Mouse (Mus musculus): ENCODE measurements at regions not wholly inside any gene's neighbourhood (a gene's known extent, or its start where the extent isn't known, plus 50 kb on each side); places are given as distances from the start of the nearest gene placed in this dataset.

DNA sequence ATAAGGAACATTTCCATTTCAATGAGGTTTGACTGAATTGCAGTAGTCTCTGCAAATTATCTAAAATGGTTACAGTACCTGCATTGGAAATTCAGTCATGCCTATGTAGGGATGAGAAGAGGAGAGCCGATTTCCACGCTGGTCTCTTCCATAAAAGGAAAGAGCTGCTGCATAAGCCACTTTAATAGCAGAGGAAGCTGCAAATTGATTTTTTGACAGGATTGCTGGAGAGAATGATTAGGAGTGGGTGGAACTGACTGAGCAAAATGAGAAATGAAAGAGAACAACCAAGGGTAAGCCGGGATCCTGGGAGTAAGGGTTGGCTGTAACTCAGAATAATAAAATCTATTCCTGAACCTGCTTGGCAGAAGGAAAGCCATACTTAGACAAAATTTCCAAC lies 65.4 kb downstream of the Rgs2 start:
- TF ChIP-seq POLR2A (IDR thresholded peaks at IDR 0.05; ENCODE audit: control insufficient read depth, extremely low read depth, insufficient read depth, low read length, poor library complexity) (no peak), CTCF (IDR thresholded peaks at IDR 0.05; ENCODE audit: borderline replicate concordance, control insufficient read depth, extremely low read depth, insufficient read depth, low read length, poor library complexity) (no peak)
